Mouse (Mus musculus): ENCODE results near the gene Cyp2d11.
"Not testable (repeated sequence)": the region's sequence is repeated elsewhere in the genome, so short reads cannot be mapped to it uniquely, and the experiment has no call there.

Gene Cyp2d11

GRCm38 (mm10) chr15:82379871-82380713, 13.7 kb downstream of the Cyp2d11 start, which contains the start of gene Cyp2d22:
TSS of gene Cyp2d22 (minus strand) at chr15:82380260.
- DNase-seq (ENCODE audit: low read depth, low spot score): no peak

GRCm38 (mm10) chr15:82379511-82379870, 14.3 kb downstream of the Cyp2d11 start:
- no peak for DNase-seq (ENCODE audit: low read depth, low spot score)

- DNase-seq (ENCODE audit: low read depth, low spot score): no peak
Observed at GRCm38 (mm10) chr15:82378261-82379180, 15.3 kb downstream of the Cyp2d11 start.

- no peak for DNase-seq (ENCODE audit: low read depth, low spot score)
Observed at GRCm38 (mm10) chr15:82377701-82378100, 16.1 kb downstream of the Cyp2d11 start.

GRCm38 (mm10) chr15:82376393-82377138, 17.3 kb downstream of the Cyp2d11 start:
- no peak for DNase-seq (ENCODE audit: low read depth, low spot score)

- no peak for DNase-seq (ENCODE audit: low read depth, low spot score)
Observed at GRCm38 (mm10) chr15:82375855-82376254, 18.0 kb downstream of the Cyp2d11 start.

- no peak for DNase-seq (ENCODE audit: low read depth, low spot score)
Observed at GRCm38 (mm10) chr15:82374437-82374836, 19.4 kb downstream of the Cyp2d11 start.

- DNase-seq (ENCODE audit: low read depth, low spot score): no peak
Observed at GRCm38 (mm10) chr15:82372991-82373390, 20.8 kb downstream of the Cyp2d11 start.

GRCm38 (mm10) chr15:82372446-82372845, 21.4 kb downstream of the Cyp2d11 start:
- no peak for DNase-seq (ENCODE audit: low read depth, low spot score)

- no peak for DNase-seq (ENCODE audit: low read depth, low spot score)
Observed at GRCm38 (mm10) chr15:82368851-82369250, 25.0 kb downstream of the Cyp2d11 start.

- no peak for DNase-seq (ENCODE audit: low read depth, low spot score)
Observed at GRCm38 (mm10) chr15:82368146-82368545, 25.7 kb downstream of the Cyp2d11 start.

- not testable (repeated sequence) for DNase-seq (ENCODE audit: low read depth, low spot score)
Observed at GRCm38 (mm10) chr15:82364561-82364960, 29.3 kb downstream of the Cyp2d11 start.

GRCm38 (mm10) chr15:82363801-82364200, 30.0 kb downstream of the Cyp2d11 start:
- DNase-seq (ENCODE audit: low read depth, low spot score): not testable (repeated sequence)

GRCm38 (mm10) chr15:82362234-82362633, 31.6 kb downstream of the Cyp2d11 start:
- DNase-seq (ENCODE audit: low read depth, low spot score): no peak

- no peak for DNase-seq (ENCODE audit: low read depth, low spot score)
Observed at GRCm38 (mm10) chr15:82361459-82362018, 32.3 kb downstream of the Cyp2d11 start.

- no peak for DNase-seq (ENCODE audit: low read depth, low spot score)
Observed at GRCm38 (mm10) chr15:82358431-82359260, 35.2 kb downstream of the Cyp2d11 start.

- DNase-seq (ENCODE audit: low read depth, low spot score): peak; percentile 97
Observed at GRCm38 (mm10) chr15:82354126-82354945, 39.5 kb downstream of the Cyp2d11 start, which contains the start of gene Ndufa6. TSS of gene Ndufa6 (minus strand) at chr15:82354322.

- no peak for DNase-seq (ENCODE audit: low read depth, low spot score)
Observed at GRCm38 (mm10) chr15:82353745-82354113, 40.1 kb downstream of the Cyp2d11 start.

GRCm38 (mm10) chr15:82353078-82353744, 40.6 kb downstream of the Cyp2d11 start:
- peak; percentile 26 for DNase-seq (ENCODE audit: low read depth, low spot score)

Measured in c-Kit-negative CD71-positive TER-119-positive erythroid progenitor cells, embryonic 14.5 days (primary cell).